20 mouse cellular contexts compared by ENCODE assay signal in the genomic region with DNA sequence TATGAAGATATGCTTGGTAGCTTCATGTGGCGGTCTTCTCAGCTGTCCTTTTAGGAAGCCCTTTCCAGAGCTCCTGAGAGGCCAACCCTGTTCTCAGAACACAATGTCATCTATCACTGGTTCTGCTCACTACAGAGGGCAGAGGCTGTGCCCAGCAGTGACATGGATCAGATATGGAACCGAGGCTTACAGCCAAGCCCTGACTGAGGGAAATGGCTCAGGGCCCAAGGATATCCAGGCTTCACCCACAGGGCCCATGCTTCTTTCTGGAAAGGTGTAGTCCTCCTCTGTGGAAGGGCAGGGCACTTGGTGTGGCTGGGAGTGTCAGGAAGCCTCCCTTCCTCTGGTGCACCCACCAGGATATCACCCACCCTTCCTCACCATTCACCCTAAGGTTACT.
DNase-seq lines count a peak whose midpoint lies in the region.
"Had no signal": no experiment of that assay in that cellular context is flagged by ENCODE, and none has a peak within 500 bp of the region (broad histone marks: within the 10 kb centered on the region; RNA-seq: fewer than 3 reads in every experiment).

No protein-coding gene starts in this region.

- WGBS in heart, embryonic 10.5 days = 70% methylated on average over 2 of the region's 2 CpGs

- H3K4me3 ChIP-seq in heart, embryonic 10.5 days = no peak overlapping the region
- H3K4me3 ChIP-seq: embryonic facial prominence, embryonic 12.5 days; forebrain, embryonic 12.5 days; hindbrain, embryonic 15.5 days; intestine, embryonic 15.5 days; layer of hippocampus, adult 2 months; limb, embryonic 12.5 days; stomach, embryonic 15.5 days had no signal

- intact Hi-C loops in heart, postnatal 25 days (cut with DNase I) = no loop called here

- peak; percentile 97 for DNase-seq in heart, adult 11 months
- DNase-seq in heart, postnatal 25 days (ENCODE audit: low spot score) = no peak
- DNase-seq in ovary, adult 18-20 months (ENCODE audit: low spot score) = peak; percentile 9
- no peak for DNase-seq in ovary, postnatal 14 days (ENCODE audit: low spot score)
- peak; percentile 51 for DNase-seq in heart, embryonic 10.5 days (ENCODE audit: low spot score)
- DNase-seq in testis, postnatal 14 days (ENCODE audit: low spot score) = peak; percentile 21
- DNase-seq in left cerebral cortex, adult 8-10 months (ENCODE audit: low spot score in 2 of 2) = no peak
- DNase-seq in thymus, adult 18-20 months = no peak
- DNase-seq: cerebellum, adult 18-20 months; cerebellum, postnatal 25 days; gastrocnemius, postnatal 10 days; kidney, adult 9 months; lung, postnatal 4 days had no signal

- H3K36me3 ChIP-seq in heart, embryonic 10.5 days = no peaks in the 10 kb centered on the region
- H3K36me3 ChIP-seq: embryonic facial prominence, embryonic 12.5 days; forebrain, embryonic 12.5 days; hindbrain, embryonic 15.5 days; intestine, embryonic 15.5 days; limb, embryonic 12.5 days; stomach, embryonic 15.5 days had no signal

- peaks cover 3% of the 10 kb centered on the region for H3K4me1 ChIP-seq in heart, embryonic 10.5 days
- H3K4me1 ChIP-seq: intestine, embryonic 15.5 days; stomach, embryonic 15.5 days had no signal

- H3K27me3 ChIP-seq in heart, embryonic 10.5 days (ENCODE audit: insufficient read depth, poor library complexity, severe bottlenecking) = no peaks in the 10 kb centered on the region
- H3K27me3 ChIP-seq: embryonic facial prominence, embryonic 12.5 days; hindbrain, embryonic 15.5 days; intestine, embryonic 15.5 days; limb, embryonic 12.5 days; stomach, embryonic 15.5 days had no signal

- no peaks in the 10 kb centered on the region for H3K9me3 ChIP-seq in heart, embryonic 10.5 days
- H3K9me3 ChIP-seq: embryonic facial prominence, embryonic 12.5 days; forebrain, embryonic 12.5 days; hindbrain, embryonic 15.5 days; intestine, embryonic 15.5 days; limb, embryonic 12.5 days; stomach, embryonic 15.5 days had no signal

- H3K27ac ChIP-seq in heart, embryonic 10.5 days = no peak overlapping the region
- H3K27ac ChIP-seq: embryonic facial prominence, embryonic 12.5 days; forebrain, embryonic 12.5 days; hindbrain, embryonic 15.5 days; intestine, embryonic 15.5 days; layer of hippocampus, adult 2 months; limb, embryonic 12.5 days; stomach, embryonic 15.5 days had no signal

Comparison
In these comparisons a context has a peak if more than half of its experiments do, and no peak if none do; other contexts are left out.
1. DNase-seq: peak in heart, adult 11 months (single experiment), ovary, adult 18-20 months (single experiment), heart, embryonic 10.5 days (single experiment) and testis, postnatal 14 days (single experiment); none in heart, postnatal 25 days (single experiment), ovary, postnatal 14 days (single experiment), left cerebral cortex, adult 8-10 months (0 of 2) and thymus, adult 18-20 months (0 of 2).